Mouse (Mus musculus) erythroblast, embryonic 14.5 days (primary cell): ENCODE data around the gene Phlpp1. TPM values are rescaled to one million over a fixed set of nuclear protein-coding genes. Genes with fewer than 3 reads are reported as not detected.

Experiments
- H3K27me3 ChIP-seq: 2 replicates; pipeline ENCODE4 v1.6.1; 2012; ENCODE audit warnings: inconsistent platforms; ENCODE audit not compliant: control insufficient read depth
- H3K36me3 ChIP-seq: 2 replicates; pipeline ENCODE4 v1.6.1; 2012; ENCODE audit warnings: mild to moderate bottlenecking, inconsistent platforms; ENCODE audit not compliant: control insufficient read depth
- H3K4me1 ChIP-seq: 2 replicates; pipeline ENCODE4 v1.6.1; 2012; ENCODE audit warnings: inconsistent platforms; ENCODE audit not compliant: control insufficient read depth
- H3K4me3 ChIP-seq: replicated peaks from 2 replicates; pipeline ENCODE3; 2012; ENCODE audit warnings: moderate library complexity, mild to moderate bottlenecking, inconsistent platforms
- H3K9me3 ChIP-seq: 2 replicates; pipeline ENCODE4 v1.6.1; 2012; ENCODE audit warnings: low read length, inconsistent platforms, mixed read lengths; ENCODE audit not compliant: control insufficient read depth
- GATA1 ChIP-seq: IDR thresholded peaks from 2 replicates; pipeline ENCODE4 v1.6.1; 2012; ENCODE audit warnings: low read length, inconsistent platforms, mixed read lengths
- TAL1 ChIP-seq: IDR thresholded peaks from 3 replicates; pipeline ENCODE4 v1.6.1; 2012; ENCODE audit warnings: low read length, inconsistent platforms, mixed read lengths
- polyA plus RNA-seq: library from polyadenylated mRNA; stranded (reverse); fragments of >175 nt; gene quantifications from 2 replicates; pipeline ENCODE4 v1.2.3, GENCODE M21; 2012

Phlpp1 gene
- polyA plus RNA-seq, 1 experiment: 0.14 TPM

- TF ChIP-seq TAL1 (no peak), GATA1 (no peak)
- Histone ChIP-seq H3K36me3 (no peaks in the 10 kb centered on the region), H3K27me3 (no peaks in the 10 kb centered on the region), H3K9me3 (no peaks in the 10 kb centered on the region), H3K4me3 (no peak overlapping the region), H3K4me1 (no peaks in the 10 kb centered on the region)
Measured at GRCm38 (mm10) chr1:106189311-106189710, 17.8 kb downstream of the Phlpp1 start.

DNA sequence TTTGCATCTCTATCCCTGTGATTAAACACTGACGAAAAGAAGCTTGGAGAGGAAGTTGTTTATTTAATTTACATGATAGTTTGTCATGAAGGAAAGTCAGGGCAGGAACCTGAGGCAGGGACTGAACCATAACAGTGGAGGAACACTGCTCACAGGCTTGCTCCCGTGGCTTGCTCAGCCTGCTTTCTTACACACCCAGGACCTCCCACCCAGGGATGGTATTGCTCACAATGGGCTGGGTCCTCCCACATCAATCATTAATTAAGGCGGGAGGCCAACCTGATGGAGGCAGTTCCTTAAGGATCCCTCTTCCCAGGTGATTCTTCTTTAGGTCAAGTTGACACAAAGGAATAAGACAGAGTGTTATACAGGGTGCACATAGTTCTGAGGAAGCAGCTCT is 19.1 kb downstream of the Phlpp1 start:
- no peaks in the 10 kb centered on the region for H3K9me3 ChIP-seq
- no peak overlapping the region for H3K4me3 ChIP-seq
- TF ChIP-seq TAL1 (no peak), GATA1 (no peak)
- no peaks in the 10 kb centered on the region for H3K27me3 ChIP-seq
- H3K36me3 ChIP-seq: no peaks in the 10 kb centered on the region
- no peaks in the 10 kb centered on the region for H3K4me1 ChIP-seq

GRCm38 (mm10) chr1:106191885-106192284 is 20.3 kb downstream of the Phlpp1 start:
- H3K4me3 ChIP-seq: no peak overlapping the region
- no peaks in the 10 kb centered on the region for H3K9me3 ChIP-seq
- TF ChIP-seq GATA1 (no peak), TAL1 (no peak)
- no peaks in the 10 kb centered on the region for H3K4me1 ChIP-seq
- H3K27me3 ChIP-seq: no peaks in the 10 kb centered on the region
- H3K36me3 ChIP-seq: no peaks in the 10 kb centered on the region

GRCm38 (mm10) chr1:106192864-106193470 is 21.4 kb downstream of the Phlpp1 start:
- Histone ChIP-seq H3K4me3 (no peak overlapping the region), H3K36me3 (no peaks in the 10 kb centered on the region), H3K4me1 (no peaks in the 10 kb centered on the region), H3K9me3 (no peaks in the 10 kb centered on the region), H3K27me3 (no peaks in the 10 kb centered on the region)
- TF ChIP-seq TAL1 (no peak), GATA1 (no peak)

DNA sequence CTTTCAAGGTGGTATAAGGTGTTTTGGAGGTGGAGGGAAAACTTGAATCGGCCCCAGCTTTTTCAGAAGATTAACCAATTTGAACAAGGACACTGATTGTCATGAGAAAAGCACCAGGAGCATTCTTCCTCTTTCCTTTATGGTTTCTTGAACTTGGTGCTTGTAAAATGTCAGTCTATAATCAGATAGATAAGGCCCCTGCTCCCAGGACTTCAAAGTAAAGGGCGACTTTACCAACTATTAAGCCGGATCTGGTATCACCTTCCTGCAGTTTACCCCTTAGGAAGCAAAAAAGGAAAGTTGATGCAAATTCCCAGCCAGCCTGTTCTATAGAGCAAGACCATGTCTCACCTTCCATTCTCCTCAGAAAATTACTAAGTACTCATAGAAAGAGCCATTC is 21.9 kb downstream of the Phlpp1 start:
- no peak overlapping the region for H3K4me3 ChIP-seq
- no peaks in the 10 kb centered on the region for H3K36me3 ChIP-seq
- no peaks in the 10 kb centered on the region for H3K4me1 ChIP-seq
- H3K27me3 ChIP-seq: no peaks in the 10 kb centered on the region
- H3K9me3 ChIP-seq: no peaks in the 10 kb centered on the region
- TF ChIP-seq TAL1 (no peak), GATA1 (no peak)

- no peaks in the 10 kb centered on the region for H3K36me3 ChIP-seq
- H3K27me3 ChIP-seq: no peaks in the 10 kb centered on the region
- H3K9me3 ChIP-seq: no peaks in the 10 kb centered on the region
- H3K4me1 ChIP-seq: no peaks in the 10 kb centered on the region
- H3K4me3 ChIP-seq: no peak overlapping the region
- no peak for TF ChIP-seq GATA1
- no peak for TF ChIP-seq TAL1
Measured at GRCm38 (mm10) chr1:106194263-106194662, 22.7 kb downstream of the Phlpp1 start.

GRCm38 (mm10) chr1:106197991-106198390 is 26.4 kb downstream of the Phlpp1 start:
- Histone ChIP-seq H3K9me3 (no peaks in the 10 kb centered on the region), H3K4me1 (no peaks in the 10 kb centered on the region), H3K4me3 (no peak overlapping the region), H3K27me3 (no peaks in the 10 kb centered on the region), H3K36me3 (no peaks in the 10 kb centered on the region)
- no peak for TF ChIP-seq GATA1
- TF ChIP-seq TAL1: no peak

- no peaks in the 10 kb centered on the region for H3K4me1 ChIP-seq
- TF ChIP-seq GATA1 (no peak), TAL1 (no peak)
- H3K27me3 ChIP-seq: no peaks in the 10 kb centered on the region
- H3K9me3 ChIP-seq: no peaks in the 10 kb centered on the region
- H3K36me3 ChIP-seq: no peaks in the 10 kb centered on the region
- H3K4me3 ChIP-seq: no peak overlapping the region
Measured at GRCm38 (mm10) chr1:106199109-106199508, 27.6 kb downstream of the Phlpp1 start.

- Histone ChIP-seq H3K36me3 (no peaks in the 10 kb centered on the region), H3K27me3 (no peaks in the 10 kb centered on the region), H3K4me1 (no peaks in the 10 kb centered on the region), H3K9me3 (no peaks in the 10 kb centered on the region), H3K4me3 (no peak overlapping the region)
- TF ChIP-seq TAL1 (no peak), GATA1 (no peak)
Measured at GRCm38 (mm10) chr1:106199686-106200085, 28.1 kb downstream of the Phlpp1 start.

DNA sequence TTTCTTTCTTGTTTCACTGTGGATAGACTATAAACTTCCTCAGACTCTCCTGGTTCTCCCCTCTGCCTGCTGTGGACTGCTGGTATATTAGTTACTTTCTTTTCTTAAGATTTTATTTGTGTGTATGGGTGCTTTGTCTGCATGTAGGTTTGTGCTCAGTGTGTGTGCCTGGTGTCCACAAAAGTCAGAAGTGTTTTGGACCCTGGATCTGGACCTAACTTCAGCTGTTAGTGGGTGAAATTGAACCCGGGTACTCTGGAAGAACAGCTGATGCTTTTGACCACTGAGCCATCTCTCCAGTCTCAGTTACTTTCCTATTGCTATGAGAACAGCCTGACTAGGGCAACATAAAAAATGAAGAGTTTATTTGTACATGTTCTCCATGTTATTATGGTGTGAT is 29.5 kb downstream of the Phlpp1 start:
- Histone ChIP-seq H3K4me3 (no peak overlapping the region), H3K4me1 (no peaks in the 10 kb centered on the region), H3K9me3 (no peaks in the 10 kb centered on the region), H3K27me3 (no peaks in the 10 kb centered on the region), H3K36me3 (no peaks in the 10 kb centered on the region)
- no peak for TF ChIP-seq TAL1
- no peak for TF ChIP-seq GATA1
